Mouse (Mus musculus): ENCODE measurements around the gene Tsacc.

- TF ChIP-seq CTCF (IDR thresholded peaks at IDR 0.05; ENCODE audit: borderline replicate concordance, insufficient read depth, low read depth, low read length) (peak; percentile 86), POLR2A (IDR thresholded peaks at IDR 0.05; ENCODE audit: borderline replicate concordance, insufficient read depth, low read length) (no peak)
These were observed 51.0 kb downstream of the Tsacc start for GRCm38 (mm10) chr3:88245811-88246210.

All from cerebellum, adult 2 months (tissue).